Mouse (Mus musculus) adrenal gland, adult 2 months (tissue): Measurements from ENCODE around the gene Hist1h4f. TPM values are rescaled to one million over a fixed set of nuclear protein-coding genes. Genes with fewer than 3 reads are reported as not detected.

Experiments used
- DNase-seq: peaks from one replicate; pipeline ENCODE4 v3.0.0; 2021
- polyA plus RNA-seq: library from polyadenylated mRNA; depleted of rRNA; stranded (reverse); fragments of >200 nt; gene quantifications from 2 replicates; pipeline ENCODE4 v1.2.3, GENCODE M21; 2012
- total RNA-seq, 2 experiments: library from RNA; stranded (reverse); gene quantifications; 2 replicates each; pipeline ENCODE4 v1.2.3; 2021

The Hist1h4f gene
- total and polyA plus RNA-seq, 3 experiments, result 0.40 to 51.6 (median 37.2) TPM

- DNase-seq, result peak; percentile 62
Observed at GRCm38 (mm10) chr13:23533560-23534367, 17.7 kb downstream of the Hist1h4f start, which contains the start of gene Hist1h2af. Gene Hist1h2af, plus strand, starts transcription at chr13:23533906.

GRCm38 (mm10) chr13:23532262-23533075 lies 19.0 kb downstream of the Hist1h4f start:
- DNase-seq, result no peak

- peak; percentile 97 for DNase-seq
Observed at GRCm38 (mm10) chr13:23530901-23531875, 20.3 kb downstream of the Hist1h4f start, which contains the start of gene Hist1h4h. Gene Hist1h4h, plus strand, starts transcription at chr13:23531050.

- DNase-seq, result peak; percentile 75
Observed at GRCm38 (mm10) chr13:23530181-23530900, 21.1 kb downstream of the Hist1h4f start.

- no peak for DNase-seq
Observed at GRCm38 (mm10) chr13:23529480-23530165, 21.8 kb downstream of the Hist1h4f start.

GRCm38 (mm10) chr13:23529005-23529404 lies 22.4 kb downstream of the Hist1h4f start:
- DNase-seq, result no peak

GRCm38 (mm10) chr13:23526312-23526711 lies 25.1 kb downstream of the Hist1h4f start:
- peak; percentile 90 for DNase-seq

- DNase-seq, result no peak
Observed at GRCm38 (mm10) chr13:23525901-23526300, 25.5 kb downstream of the Hist1h4f start.

- DNase-seq, result peak; percentile 81
Observed at GRCm38 (mm10) chr13:23524654-23525053, 26.8 kb downstream of the Hist1h4f start.

GRCm38 (mm10) chr13:23523976-23524375 lies 27.5 kb downstream of the Hist1h4f start:
- no peak for DNase-seq

- DNase-seq, result peak; percentile 89
Observed at GRCm38 (mm10) chr13:23521703-23522102, 29.7 kb downstream of the Hist1h4f start.

- DNase-seq, result peak; percentile 87
Observed at GRCm38 (mm10) chr13:23519416-23519815, 32.0 kb downstream of the Hist1h4f start.

GRCm38 (mm10) chr13:23518885-23519284 lies 32.6 kb downstream of the Hist1h4f start:
- peak; percentile 85 for DNase-seq

GRCm38 (mm10) chr13:23518295-23518603 lies 33.2 kb downstream of the Hist1h4f start:
- DNase-seq, result no peak

- DNase-seq, result peak; percentile 91
Observed at GRCm38 (mm10) chr13:23517603-23518294, 33.7 kb downstream of the Hist1h4f start.

- DNase-seq, result peak; percentile 75
Observed at GRCm38 (mm10) chr13:23516822-23517602, 34.4 kb downstream of the Hist1h4f start.

GRCm38 (mm10) chr13:23515826-23516620 lies 35.4 kb downstream of the Hist1h4f start:
- DNase-seq, result no peak

- no peak for DNase-seq
Observed at GRCm38 (mm10) chr13:23515281-23515680, 36.2 kb downstream of the Hist1h4f start.
